Mouse (Mus musculus): ENCODE measurements around the gene Med23. TPM values are rescaled to one million over a fixed set of nuclear protein-coding genes. Genes with fewer than 3 reads are reported as not detected.

Gene Med23
- polyA plus RNA-seq, 1 experiment = 17.8 TPM

- H3K4me1 ChIP-seq (ENCODE audit: control insufficient read depth, insufficient read depth, low read length) = no peaks in the 10 kb centered on the region
- no peak overlapping the region for H3K27ac ChIP-seq (ENCODE audit: insufficient read depth, low read depth, low read length)
- no peak overlapping the region for H3K4me3 ChIP-seq (ENCODE audit: insufficient read depth, low read length)
- TF ChIP-seq CTCF (IDR thresholded peaks at IDR 0.05; ENCODE audit: low read depth, low read length) (no peak), POLR2A (IDR thresholded peaks at IDR 0.05; ENCODE audit: borderline replicate concordance, low read depth, low read length) (no peak)
These were observed 39.3 kb upstream of the Med23 start for GRCm38 (mm10) chr10:24830448-24830847.

DNA sequence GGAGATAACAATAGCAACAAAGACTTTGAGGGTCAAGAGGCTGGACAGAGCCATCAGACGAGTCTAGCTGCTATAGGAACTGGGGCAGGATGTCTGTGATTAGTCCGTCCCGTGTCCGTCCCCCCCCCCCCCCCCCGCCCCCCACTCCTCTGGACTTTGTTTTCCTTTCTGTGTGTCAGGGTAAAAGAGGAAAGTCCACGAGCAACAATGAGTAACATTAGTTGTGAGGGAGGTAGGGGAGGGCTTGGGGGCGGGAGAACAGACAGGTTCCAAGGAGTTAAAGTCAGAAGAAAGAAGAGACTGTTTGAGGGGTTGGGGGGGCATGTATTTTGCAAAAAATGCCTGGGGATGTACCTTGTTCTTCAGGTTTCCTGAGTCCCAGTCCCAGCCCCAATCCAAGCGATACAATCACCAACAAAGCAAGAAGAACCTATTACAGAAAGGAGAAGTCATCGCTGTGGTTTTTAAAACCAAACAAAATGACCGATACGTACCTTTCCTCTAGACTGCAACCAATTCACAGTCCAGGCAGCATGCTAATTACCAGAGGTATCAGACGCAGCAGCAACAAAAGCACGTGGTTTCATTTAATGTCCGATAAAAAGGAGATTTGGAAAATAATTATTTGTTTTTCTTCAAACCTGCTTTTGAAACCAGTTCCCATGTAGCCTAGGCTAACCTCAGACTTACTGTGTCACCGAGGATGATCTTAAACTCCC, 38.2 kb upstream of the Med23 start:
- Histone ChIP-seq H3K4me1 (ENCODE audit: control insufficient read depth, insufficient read depth, low read length) (no peaks in the 10 kb centered on the region), H3K4me3 (ENCODE audit: insufficient read depth, low read length) (no peak overlapping the region), H3K27ac (ENCODE audit: insufficient read depth, low read depth, low read length) (no peak overlapping the region)
- TF ChIP-seq POLR2A (IDR thresholded peaks at IDR 0.05; ENCODE audit: borderline replicate concordance, low read depth, low read length) (no peak), CTCF (IDR thresholded peaks at IDR 0.05; ENCODE audit: low read depth, low read length) (no peak)

DNA sequence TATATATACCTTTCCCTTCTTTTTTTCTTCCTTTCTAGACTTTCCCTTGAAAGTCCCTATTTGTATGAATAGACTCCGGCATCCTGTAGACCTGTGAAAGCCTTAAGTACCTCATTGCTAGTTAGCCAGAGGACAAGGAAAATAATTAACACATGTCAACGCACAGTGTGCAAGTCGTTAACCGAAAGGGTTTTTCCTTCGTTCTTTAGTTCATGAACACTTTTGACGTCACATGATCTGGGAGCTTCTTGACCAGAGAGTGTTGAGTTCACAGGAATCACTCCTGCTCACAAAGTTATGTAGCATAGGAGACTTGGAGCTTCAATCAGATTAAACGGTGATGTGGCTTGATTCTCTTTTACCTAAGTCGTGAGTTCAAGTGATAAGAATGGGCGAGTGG, 37.5 kb upstream of the Med23 start:
- H3K27ac ChIP-seq (ENCODE audit: insufficient read depth, low read depth, low read length) = no peak overlapping the region
- TF ChIP-seq POLR2A (IDR thresholded peaks at IDR 0.05; ENCODE audit: borderline replicate concordance, low read depth, low read length) = no peak
- no peak for TF ChIP-seq CTCF (IDR thresholded peaks at IDR 0.05; ENCODE audit: low read depth, low read length)

DNA sequence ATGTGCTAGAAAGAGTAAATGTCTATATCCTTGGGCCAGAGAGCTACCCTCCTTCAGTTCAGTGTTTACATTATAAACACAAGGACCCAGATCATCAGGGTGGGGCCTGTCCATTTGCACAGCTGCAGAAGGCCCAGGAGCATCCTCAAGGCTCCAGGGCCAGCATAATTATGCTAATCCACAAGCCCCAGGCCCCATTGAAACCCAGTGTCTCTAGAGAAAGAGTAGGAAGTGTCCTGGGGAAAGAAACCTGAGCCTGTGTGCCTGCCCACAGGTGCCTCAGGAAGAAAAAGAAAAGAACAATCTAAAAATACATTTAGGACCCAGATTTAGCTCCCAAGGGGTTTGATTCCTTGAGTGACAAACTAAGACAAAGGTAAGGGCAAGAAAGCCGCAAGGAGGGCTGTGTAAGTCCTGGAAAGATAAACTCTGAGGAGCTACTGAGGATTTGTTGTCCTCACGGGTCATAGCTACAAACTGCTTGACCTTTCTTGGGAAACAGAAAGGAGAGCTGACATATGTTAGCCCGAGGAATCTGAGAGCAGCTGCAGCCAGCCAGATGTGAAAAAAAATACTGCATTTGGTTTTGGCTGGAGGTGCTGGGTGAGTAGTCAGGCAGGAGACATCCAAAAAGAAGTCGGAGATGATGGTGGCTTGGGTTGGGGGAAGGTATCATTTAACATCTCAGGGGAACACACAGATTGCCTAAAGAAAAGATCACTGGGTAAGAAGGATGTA, 35.0 kb upstream of the Med23 start:
- Histone ChIP-seq H3K4me3 (ENCODE audit: insufficient read depth, low read length) (no peak overlapping the region), H3K27ac (ENCODE audit: insufficient read depth, low read depth, low read length) (no peak overlapping the region), H3K4me1 (ENCODE audit: control insufficient read depth, insufficient read depth, low read length) (no peaks in the 10 kb centered on the region)
- TF ChIP-seq CTCF (IDR thresholded peaks at IDR 0.05; ENCODE audit: low read depth, low read length) (no peak), POLR2A (IDR thresholded peaks at IDR 0.05; ENCODE audit: borderline replicate concordance, low read depth, low read length) (no peak)

More for the DNA sequence above, 37.5 kb upstream of the Med23 start:
- Histone ChIP-seq H3K4me3 (ENCODE audit: insufficient read depth, low read length) (no peak overlapping the region), H3K4me1 (ENCODE audit: control insufficient read depth, insufficient read depth, low read length) (no peaks in the 10 kb centered on the region)

DNA sequence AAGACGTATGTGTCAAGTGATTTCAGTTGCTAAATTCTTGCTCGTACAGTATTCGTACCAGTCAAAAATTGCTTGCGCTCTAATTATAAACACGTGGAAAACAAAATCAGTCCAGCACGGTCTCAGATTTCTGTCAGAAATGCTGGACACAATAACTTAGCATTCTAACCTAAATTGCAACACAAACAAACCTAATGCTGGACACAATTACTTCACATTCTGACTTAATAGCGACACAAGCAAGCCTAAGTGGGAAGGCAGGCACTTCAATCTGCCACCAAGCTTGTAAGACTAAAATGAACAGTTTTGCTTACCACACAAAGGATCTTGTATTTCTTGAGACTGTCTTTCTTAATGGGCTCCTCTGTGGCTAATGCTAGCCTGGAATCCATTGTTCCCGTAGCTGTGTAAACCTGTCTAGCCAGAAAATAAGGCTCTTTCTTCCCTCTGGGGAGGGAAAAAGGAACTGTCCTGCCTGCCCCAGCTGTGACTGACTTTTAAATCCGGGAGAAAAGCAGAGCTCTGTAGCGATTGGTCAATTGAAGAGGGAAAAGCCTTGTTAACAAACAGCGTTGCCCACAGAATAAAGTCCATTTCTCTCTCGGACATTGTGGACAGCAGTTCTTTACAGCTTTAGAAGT, 34.0 kb upstream of the Med23 start:
- TF ChIP-seq POLR2A (IDR thresholded peaks at IDR 0.05; ENCODE audit: borderline replicate concordance, low read depth, low read length) (no peak), CTCF (IDR thresholded peaks at IDR 0.05; ENCODE audit: low read depth, low read length) (no peak)
- H3K27ac ChIP-seq (ENCODE audit: insufficient read depth, low read depth, low read length) = no peak overlapping the region

DNA sequence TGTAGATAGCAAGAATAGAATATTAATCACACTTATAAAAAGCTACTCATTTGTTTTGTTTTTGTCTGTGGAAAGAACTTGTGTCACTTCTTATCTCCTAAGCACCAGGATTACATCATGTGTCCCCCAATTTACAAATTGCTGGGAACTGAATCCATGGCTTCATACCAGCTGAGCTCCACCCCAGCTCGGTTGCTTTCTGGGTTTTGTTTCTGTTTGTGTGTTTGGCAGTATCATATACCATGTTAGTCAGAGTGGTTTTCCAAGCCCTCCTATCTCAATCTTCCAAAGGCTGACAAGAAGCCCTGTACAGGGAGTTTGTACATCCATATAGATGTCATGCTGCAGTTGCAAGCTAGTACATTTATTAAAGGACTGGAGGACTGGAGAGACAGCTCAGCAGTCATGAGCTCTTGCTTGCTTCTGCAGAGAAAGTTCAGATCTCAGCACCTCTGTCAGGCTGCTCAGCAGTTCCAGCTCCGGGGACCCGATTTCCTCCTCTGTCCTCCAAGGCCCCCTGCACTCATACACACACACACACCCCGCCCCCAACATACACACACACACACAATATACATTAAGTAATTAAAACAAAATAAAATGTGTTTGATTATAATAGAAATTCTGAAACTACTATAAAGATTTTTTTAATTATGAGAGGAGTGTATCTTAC, 33.3 kb upstream of the Med23 start:
- Histone ChIP-seq H3K4me3 (ENCODE audit: insufficient read depth, low read length) (no peak overlapping the region), H3K27ac (ENCODE audit: insufficient read depth, low read depth, low read length) (no peak overlapping the region), H3K4me1 (ENCODE audit: control insufficient read depth, insufficient read depth, low read length) (no peaks in the 10 kb centered on the region)
- no peak for TF ChIP-seq CTCF (IDR thresholded peaks at IDR 0.05; ENCODE audit: low read depth, low read length)
- no peak for TF ChIP-seq POLR2A (IDR thresholded peaks at IDR 0.05; ENCODE audit: borderline replicate concordance, low read depth, low read length)

More for the DNA sequence above, 34.0 kb upstream of the Med23 start:
- H3K4me1 ChIP-seq (ENCODE audit: control insufficient read depth, insufficient read depth, low read length) = no peaks in the 10 kb centered on the region
- no peak overlapping the region for H3K4me3 ChIP-seq (ENCODE audit: insufficient read depth, low read length)

GRCm38 (mm10) chr10:24840795-24841194, 29.0 kb upstream of the Med23 start:
- Histone ChIP-seq H3K4me3 (ENCODE audit: insufficient read depth, low read length) (no peak overlapping the region), H3K4me1 (ENCODE audit: control insufficient read depth, insufficient read depth, low read length) (no peaks in the 10 kb centered on the region), H3K27ac (ENCODE audit: insufficient read depth, low read depth, low read length) (no peak overlapping the region)
- TF ChIP-seq POLR2A (IDR thresholded peaks at IDR 0.05; ENCODE audit: borderline replicate concordance, low read depth, low read length) = no peak
- no peak for TF ChIP-seq CTCF (IDR thresholded peaks at IDR 0.05; ENCODE audit: low read depth, low read length)

GRCm38 (mm10) chr10:24841998-24842397, 27.8 kb upstream of the Med23 start:
- H3K27ac ChIP-seq (ENCODE audit: insufficient read depth, low read depth, low read length) = no peak overlapping the region
- no peak overlapping the region for H3K4me3 ChIP-seq (ENCODE audit: insufficient read depth, low read length)
- TF ChIP-seq POLR2A (IDR thresholded peaks at IDR 0.05; ENCODE audit: borderline replicate concordance, low read depth, low read length) = no peak
- H3K4me1 ChIP-seq (ENCODE audit: control insufficient read depth, insufficient read depth, low read length) = no peaks in the 10 kb centered on the region

DNA sequence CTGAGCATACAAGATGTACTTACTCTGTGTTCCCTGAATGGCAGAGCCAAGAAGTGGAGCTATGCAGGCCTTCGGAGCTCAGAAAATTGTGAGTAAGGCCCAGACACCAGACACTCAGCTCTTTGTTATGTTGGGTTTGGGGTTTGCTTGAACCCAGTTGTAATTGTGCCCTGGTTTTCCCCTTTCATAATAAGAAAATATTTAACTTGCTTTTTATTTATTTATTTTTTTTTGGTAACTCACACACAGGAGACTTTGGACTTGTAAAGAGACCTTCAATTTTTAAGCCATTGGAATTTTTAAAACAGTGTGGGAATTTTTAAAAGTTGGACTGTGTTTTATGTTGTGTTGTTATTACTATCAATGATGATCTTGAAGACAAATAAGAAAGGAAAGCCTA, 27.1 kb upstream of the Med23 start, which contains the start of gene Enpp3:
Enpp3 (minus strand) TSS at position 148 of the 400 bp plus-strand sequence.
- TF ChIP-seq CTCF (IDR thresholded peaks at IDR 0.05; ENCODE audit: low read depth, low read length) (no peak), POLR2A (IDR thresholded peaks at IDR 0.05; ENCODE audit: borderline replicate concordance, low read depth, low read length) (no peak)
- Histone ChIP-seq H3K4me1 (ENCODE audit: control insufficient read depth, insufficient read depth, low read length) (no peaks in the 10 kb centered on the region), H3K27ac (ENCODE audit: insufficient read depth, low read depth, low read length) (no peak within 1 kb of the TSS), H3K4me3 (ENCODE audit: insufficient read depth, low read length) (no peak within 1 kb of the TSS)
